Mouse (Mus musculus) heart, postnatal 0 days (tissue): ENCODE measurements around the gene Mlh1.
A peak's percentile ranks its signal among the peaks of the same experiment; 100 is the strongest.

Experiments used
- CTCF ChIP-seq: IDR thresholded peaks from 2 replicates; pipeline ENCODE4 v1.5.1; 2016; ENCODE audit warnings: antibody characterized with exemption, control low read depth, low read depth
- EP300 ChIP-seq: IDR thresholded peaks from 2 replicates; pipeline ENCODE4 v1.6.1; 2016; ENCODE audit warnings: antibody characterized with exemption, low read depth

DNA sequence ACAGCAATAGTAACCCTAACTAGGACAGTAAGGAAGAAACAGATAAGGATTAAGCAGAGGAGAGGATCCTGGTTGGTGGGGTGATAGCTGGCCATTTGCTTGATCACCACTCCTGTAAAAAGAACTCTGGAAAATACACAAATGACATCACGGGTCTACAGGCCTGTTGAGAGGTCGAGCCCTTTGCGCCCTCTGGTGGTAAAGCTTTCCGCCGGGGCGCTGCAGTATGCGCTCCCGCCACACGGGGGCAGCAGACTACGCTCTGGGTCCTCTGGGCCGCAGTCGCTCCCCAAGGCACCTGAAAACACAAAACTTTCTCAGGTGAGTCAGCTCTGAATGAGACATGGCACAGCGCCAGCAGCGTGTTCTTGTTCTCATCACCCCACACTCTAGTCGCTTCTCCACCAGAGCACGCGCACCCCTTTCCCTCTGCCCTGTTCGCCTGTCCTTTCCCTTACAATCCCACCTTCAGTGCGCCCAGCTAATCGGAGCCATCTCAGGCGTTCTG is 18.3 kb upstream of the Mlh1 start:
- TF ChIP-seq CTCF: peak; percentile 100
- TF ChIP-seq EP300: no peak
